Mouse (Mus musculus): Measurements from ENCODE around the gene Gm17304.

GRCm38 (mm10) chr5:106597472-106597871, 11.4 kb upstream of the Gm17304 start:
- TF ChIP-seq CTCF (IDR thresholded peaks at IDR 0.05; ENCODE audit: extremely low read depth, insufficient read depth, low read length), result no peak
- TF ChIP-seq POLR2A (IDR thresholded peaks at IDR 0.05; ENCODE audit: extremely low read depth, insufficient read depth, low read length), result no peak
